Mouse (Mus musculus): ENCODE results near the gene Spta1.

Spta1 gene

DNA sequence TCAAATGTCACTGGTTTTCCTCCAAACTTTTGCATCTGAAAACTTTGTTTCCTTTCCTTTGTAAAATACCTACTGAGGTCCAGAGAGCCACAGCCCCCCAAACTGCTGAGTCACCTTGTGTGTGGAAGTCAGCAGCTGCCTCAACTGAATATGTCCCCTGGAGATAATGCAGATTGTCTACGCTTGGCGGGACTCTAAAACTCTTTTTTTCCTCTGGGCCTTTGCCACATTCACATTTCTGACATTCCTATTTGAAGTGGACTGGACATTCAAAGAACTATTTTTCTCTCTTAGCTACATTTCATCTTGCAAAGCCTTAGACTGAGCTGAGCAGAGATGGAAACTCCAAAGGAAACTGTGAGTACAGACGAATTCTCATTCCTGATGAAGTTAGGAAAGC lies at the start of gene Spta1:
Spta1 (plus strand) TSS at position 172 of the 400 bp plus-strand sequence.
- DNase-seq (ENCODE audit: low spot score): no peak

DNA sequence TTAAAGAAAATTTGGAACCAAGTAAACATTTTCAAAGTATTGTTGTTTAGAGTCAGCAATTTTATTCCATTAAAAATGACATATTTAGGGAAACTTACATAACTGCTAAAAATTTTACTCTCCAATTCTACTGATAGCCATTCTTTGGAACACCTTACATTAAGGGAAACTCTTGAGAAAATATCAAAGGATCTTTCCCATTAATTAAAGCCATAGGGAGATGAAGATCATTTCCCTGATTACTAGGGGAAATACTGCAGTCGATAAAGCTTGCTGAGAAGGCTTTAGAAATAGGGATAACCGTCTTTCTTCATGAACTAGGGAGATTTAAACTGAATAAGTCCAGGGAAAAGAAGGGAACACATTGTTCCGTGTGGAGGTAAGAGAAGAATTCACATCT lies 41.4 kb upstream of the Spta1 start, which contains the start of gene Olfr424:
Olfr424 (plus strand) TSS at position 301 of the 400 bp plus-strand sequence.
- no peak for DNase-seq (ENCODE audit: low spot score)

DNA sequence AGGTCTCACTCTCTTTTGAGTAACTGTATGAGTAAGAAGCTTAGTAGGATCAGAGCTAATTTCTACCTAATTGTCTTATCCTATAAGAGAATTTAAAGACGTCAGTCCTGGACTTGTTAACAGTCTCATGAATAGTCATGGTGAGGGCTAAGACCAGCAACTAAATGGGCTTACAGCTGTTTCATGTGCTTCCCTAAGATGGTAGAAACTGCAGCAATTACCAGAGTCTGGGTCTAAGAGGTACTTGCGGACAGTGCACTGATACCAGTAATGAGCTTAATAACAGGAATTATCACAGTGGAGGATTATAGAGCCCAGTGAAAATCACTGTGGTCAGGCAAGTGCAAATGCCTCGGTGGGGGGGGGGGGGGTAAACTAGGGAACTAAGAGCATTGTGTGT lies 40.6 kb upstream of the Spta1 start:
- DNase-seq (ENCODE audit: low spot score): no peak

GRCm38 (mm10) chr1:174141384-174141783 lies 31.2 kb upstream of the Spta1 start:
- DNase-seq (ENCODE audit: low spot score): no peak

DNA sequence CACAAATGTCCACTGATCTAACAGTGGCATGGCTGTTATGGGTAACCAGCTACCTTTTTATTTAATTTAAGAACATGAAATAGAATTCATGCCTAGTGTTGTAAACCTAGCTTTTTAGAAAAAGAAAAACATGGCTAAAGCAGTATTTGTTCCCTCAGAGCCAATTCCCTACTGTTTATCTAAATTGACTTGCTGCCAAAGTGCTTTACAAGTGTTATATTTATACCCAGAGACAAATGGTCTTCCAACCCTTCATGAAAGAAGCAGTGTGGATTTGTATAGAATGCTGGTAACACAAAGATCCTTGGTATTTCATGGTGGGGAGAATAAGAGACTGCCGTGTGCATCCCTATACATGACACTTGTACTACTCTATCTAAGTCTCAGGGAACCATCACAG lies 25.9 kb upstream of the Spta1 start:
- DNase-seq (ENCODE audit: low spot score): no peak

- DNase-seq (ENCODE audit: low spot score): no peak
Observed at GRCm38 (mm10) chr1:174149289-174149688, 23.3 kb upstream of the Spta1 start.

DNA sequence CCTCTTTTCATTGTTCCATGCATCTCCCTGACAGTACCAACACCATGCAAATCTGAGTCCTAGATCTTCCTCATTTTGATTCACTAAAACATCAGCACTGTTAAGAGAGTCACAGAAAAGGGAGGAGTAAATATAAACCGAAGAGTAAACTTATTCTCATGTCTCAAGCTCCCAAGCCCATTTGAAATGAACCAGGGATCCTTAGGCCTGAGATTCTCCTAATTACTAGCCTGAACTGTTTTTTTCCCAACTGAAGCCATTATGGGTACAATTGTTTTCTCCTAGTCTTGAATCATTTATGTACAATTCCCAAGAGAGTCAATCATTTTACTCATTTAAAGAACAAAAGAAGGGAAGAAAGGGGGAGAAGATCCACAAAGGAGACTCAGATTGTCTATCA lies 17.2 kb upstream of the Spta1 start, which contains the start of gene Olfr420:
Olfr420 (plus strand) TSS at position 301 of the 400 bp plus-strand sequence.
- no peak for DNase-seq (ENCODE audit: low spot score)

DNA sequence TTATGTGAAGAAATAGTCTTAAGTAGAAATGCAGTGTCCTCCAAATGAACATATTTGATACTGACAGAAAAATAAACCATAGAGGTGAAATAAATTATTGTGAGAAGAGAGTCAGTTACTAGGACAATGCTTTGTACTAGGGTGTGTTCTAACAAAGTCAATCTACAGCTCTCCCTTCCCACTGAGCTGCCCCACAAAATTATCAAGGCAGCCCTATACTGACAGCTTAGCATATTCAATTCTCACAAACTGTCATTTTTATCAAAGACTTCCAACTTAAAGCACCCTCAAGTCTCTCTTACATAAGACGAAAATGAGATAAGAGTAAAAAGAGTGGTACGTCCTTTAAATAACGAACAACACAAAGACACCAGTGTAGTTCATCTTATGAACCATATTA lies 15.0 kb upstream of the Spta1 start:
- DNase-seq (ENCODE audit: low spot score): no peak

DNA sequence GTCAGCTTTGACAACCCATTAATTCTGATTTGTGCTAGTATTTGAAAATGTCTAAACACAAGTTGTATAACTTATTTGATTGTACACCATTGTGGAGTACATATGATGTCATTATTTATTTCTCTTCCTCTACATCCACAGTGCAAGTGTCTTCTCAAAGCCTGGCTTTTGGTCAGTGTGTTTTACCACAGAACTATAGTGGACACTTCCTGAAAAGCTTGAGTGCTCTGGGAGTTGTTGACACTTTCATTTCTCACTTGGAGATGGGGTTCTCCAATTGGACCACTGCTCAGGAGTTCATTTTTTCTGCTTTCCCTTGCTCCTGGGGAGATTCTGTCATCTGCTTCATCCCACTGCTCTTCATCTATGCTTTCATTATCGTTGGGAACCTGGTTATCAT lies 14.1 kb upstream of the Spta1 start:
- no peak for DNase-seq (ENCODE audit: low spot score)

- no peak for DNase-seq (ENCODE audit: low spot score)
Observed at GRCm38 (mm10) chr1:174159095-174159494, 13.5 kb upstream of the Spta1 start.

GRCm38 (mm10) chr1:174169024-174169423 lies 3.6 kb upstream of the Spta1 start:
- DNase-seq (ENCODE audit: low spot score): no peak

- no peak for DNase-seq (ENCODE audit: low spot score)
Observed at GRCm38 (mm10) chr1:174170706-174171501, 1.7 kb upstream of the Spta1 start.

GRCm38 (mm10) chr1:174171537-174171936 lies 1.0 kb upstream of the Spta1 start:
- no peak for DNase-seq (ENCODE audit: low spot score)

DNA sequence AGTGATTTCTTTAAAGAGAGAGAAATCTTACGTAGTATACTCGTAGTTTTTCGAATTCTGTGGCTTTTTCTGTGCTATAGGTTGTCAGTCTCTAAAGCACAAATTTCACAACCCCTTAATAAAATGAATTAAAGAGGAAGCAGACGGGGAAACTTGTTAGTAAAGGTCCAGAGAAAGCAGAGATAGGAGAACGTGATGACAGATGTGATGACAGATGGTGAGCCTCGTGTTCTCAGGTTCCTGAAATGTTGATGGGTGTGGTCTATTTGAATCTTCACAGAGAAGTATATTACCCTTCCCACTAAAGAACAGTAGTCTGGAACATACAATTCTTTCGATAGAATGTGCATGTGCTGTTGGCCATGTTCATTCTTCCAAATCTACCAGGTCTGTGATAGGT lies 32.1 kb downstream of the Spta1 start:
- DNase-seq (ENCODE audit: low spot score): no peak

GRCm38 (mm10) chr1:174212286-174212685 lies 39.7 kb downstream of the Spta1 start:
- no peak for DNase-seq (ENCODE audit: low spot score)

DNA sequence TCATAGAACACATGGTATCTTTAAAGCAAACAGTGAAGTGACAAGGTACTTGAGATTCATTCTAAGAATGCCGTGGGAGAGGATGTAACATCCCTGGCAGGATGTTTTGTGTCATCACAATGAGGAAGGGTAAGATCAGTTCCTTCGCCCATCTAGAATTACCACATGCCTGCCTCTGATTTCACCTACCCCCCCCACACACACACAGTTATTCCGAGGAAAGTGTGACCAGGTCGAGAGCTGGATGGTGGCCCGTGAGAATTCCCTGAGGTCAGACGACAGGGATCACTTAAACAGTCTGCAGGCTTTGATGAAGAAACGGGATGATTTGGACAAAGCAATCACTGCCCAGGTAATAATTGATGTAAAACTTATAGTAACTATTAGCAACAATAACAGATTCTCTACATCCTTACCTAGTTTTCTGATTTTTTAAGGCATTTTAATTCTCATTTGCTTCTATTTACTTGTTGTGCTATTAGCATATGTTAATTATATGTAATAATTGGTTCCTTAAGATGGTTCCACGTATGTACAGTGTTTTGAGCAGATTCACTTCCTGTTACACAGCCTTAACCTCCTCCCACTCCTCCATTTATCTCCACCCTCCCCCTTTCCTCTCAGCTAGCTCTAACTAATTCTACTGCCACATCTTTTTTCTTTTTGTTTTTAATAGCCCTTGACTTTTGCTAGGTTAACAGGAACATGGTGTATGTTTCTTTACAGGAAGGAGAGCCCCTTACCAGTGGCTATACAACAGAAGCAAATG lies 42.9 kb downstream of the Spta1 start:
- DNase-seq (ENCODE audit: low spot score): no peak

GRCm38 (mm10) chr1:174216528-174217204 lies 44.1 kb downstream of the Spta1 start:
- no peak for DNase-seq (ENCODE audit: low spot score)

DNA sequence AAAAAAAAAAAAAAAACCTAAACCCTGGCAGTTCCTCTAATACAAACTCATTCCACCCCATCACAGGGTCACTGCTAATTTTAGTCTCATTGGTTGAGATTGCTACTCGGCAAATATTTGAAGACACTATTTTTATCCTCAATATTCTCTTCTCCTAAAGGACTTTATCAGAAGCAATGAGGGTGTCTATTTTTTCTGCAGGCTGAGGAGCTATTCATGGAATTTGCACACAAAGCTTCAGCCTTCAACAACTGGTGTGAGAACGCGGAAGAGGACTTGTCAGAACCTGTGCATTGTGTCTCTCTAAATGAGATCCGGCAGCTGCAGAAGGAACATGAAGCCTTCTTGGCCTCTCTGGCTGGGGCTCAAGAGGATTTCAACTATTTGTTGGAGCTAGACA lies 67.3 kb downstream of the Spta1 start:
- no peak for DNase-seq (ENCODE audit: low spot score)

DNA sequence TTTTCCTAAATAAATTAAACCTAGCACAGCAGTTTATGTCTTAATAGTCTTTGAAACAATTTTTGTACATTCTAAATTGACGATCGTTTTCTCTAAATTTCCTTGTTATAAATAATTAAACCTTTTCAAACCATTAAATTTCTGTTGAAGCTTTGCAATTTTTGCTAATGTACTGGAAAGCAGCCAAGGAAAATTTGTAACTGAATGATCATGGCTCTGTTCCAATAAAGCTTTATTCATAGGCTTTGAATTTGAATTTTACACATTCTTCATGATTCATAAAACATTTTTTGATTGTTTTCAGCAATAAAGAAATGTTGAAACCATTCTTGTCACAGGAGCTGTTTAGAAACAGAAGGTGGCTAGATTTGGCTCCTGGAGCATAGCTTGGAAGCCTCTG lies 72.0 kb downstream of the Spta1 start:
- DNase-seq (ENCODE audit: low spot score): no peak

DNA sequence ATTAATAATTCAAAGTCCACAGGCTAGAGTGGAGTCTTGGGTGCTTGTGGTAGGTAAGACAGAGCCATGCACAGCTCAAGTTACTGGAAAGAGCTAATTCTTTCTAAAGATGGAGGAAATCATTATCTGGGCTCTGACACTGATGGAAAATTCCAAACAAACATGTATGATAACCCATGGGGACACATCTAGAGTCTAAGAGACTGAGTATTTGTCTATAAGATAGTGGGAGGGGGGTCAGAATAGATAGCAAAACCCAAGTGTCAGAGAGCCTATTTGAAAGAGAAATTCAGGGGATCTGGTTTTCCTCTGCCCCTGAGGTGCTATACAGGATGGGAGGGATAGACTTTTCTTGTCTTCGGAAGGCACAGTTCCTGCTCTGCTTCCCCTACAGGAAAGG lies 73.5 kb downstream of the Spta1 start:
- no peak for DNase-seq (ENCODE audit: low spot score)

DNA sequence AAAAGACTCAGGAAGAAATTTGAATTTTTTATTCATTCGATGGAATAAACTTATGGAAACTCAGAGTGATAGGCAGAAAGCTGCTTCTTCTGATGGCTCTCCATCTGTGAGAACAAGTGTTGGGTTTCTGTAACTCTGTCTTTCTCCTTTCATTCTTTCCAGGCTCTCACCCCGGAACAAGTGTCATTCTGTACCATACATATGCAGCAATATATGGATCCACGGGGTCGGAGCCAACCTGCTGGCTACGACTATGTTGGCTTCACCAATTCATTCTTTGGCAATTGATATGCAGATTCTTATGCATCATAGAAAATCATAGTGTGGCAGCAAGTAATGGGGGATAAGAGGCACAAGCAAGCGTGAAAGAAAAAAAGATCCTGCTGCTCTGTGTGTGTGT lies 74.6 kb downstream of the Spta1 start:
- no peak for DNase-seq (ENCODE audit: low spot score)

DNA sequence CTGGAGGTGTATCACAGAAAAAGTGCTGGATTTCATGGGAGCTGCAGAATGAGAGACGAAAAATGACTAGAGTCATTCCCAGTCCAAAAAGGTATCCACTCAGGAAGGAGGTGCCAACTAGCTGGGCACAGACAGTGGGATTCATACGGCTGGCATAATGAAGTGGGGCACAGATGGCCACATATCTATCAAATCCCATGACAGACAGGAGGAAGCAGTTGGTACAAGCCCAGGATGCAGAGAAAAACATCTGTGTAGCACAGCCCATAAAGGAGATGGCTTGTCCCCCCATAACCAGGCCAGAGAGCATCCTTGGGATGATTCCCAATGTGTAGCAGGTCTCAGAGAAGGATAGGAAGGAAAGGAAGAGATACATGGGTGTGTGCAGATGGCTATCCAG lies 77.8 kb downstream of the Spta1 start:
- DNase-seq (ENCODE audit: low spot score): no peak

GRCm38 (mm10) chr1:174251961-174252360 lies 79.4 kb downstream of the Spta1 start, which contains the start of gene Olfr419:
Gene Olfr419, minus strand, starts transcription at chr1:174252061.
- DNase-seq (ENCODE audit: low spot score): no peak
